Mouse (Mus musculus) ES-Bruce4 (cell line): ENCODE measurements around the gene Mdga1. TPM values are rescaled to one million over a fixed set of nuclear protein-coding genes. Genes with fewer than 3 reads are reported as not detected.

Experiments
- H3K27ac ChIP-seq: 2 replicates; pipeline ENCODE4 v1.5.1; 2012; ENCODE audit warnings: low read length, inconsistent platforms; ENCODE audit not compliant: insufficient read depth
- H3K27me3 ChIP-seq: 2 replicates; pipeline ENCODE4 v1.6.1; 2012; ENCODE audit warnings: mild to moderate bottlenecking, low read length, inconsistent platforms; ENCODE audit not compliant: control insufficient read depth, poor library complexity, insufficient read depth, severe bottlenecking
- H3K36me3 ChIP-seq: 2 replicates; pipeline ENCODE4 v1.6.1; 2012; ENCODE audit warnings: inconsistent platforms, mild to moderate bottlenecking, low read length, moderate library complexity; ENCODE audit not compliant: control insufficient read depth, poor library complexity, insufficient read depth, severe bottlenecking
- H3K4me1 ChIP-seq: one replicate; pipeline ENCODE4 v1.8.1; 2011; ENCODE audit warnings: low read length; ENCODE audit not compliant: control insufficient read depth, insufficient read depth
- H3K4me3 ChIP-seq: 2 replicates; pipeline ENCODE4 v1.5.1; 2011; ENCODE audit warnings: low read depth, mild to moderate bottlenecking, low read length
- H3K9ac ChIP-seq: 2 replicates; pipeline ENCODE4 v1.6.1; 2012; ENCODE audit warnings: low read depth, mild to moderate bottlenecking, inconsistent platforms; ENCODE audit not compliant: poor library complexity, severe bottlenecking
- H3K9me3 ChIP-seq: replicated peaks from 2 replicates; pipeline ENCODE4 v1.6.1; 2012; ENCODE audit warnings: mild to moderate bottlenecking, low read length, inconsistent platforms; ENCODE audit not compliant: control insufficient read depth, poor library complexity, insufficient read depth, severe bottlenecking
- CTCF ChIP-seq: IDR thresholded peaks from one replicate; pipeline ENCODE4 v1.8.1; 2011; ENCODE audit warnings: low read depth, low read length
- EP300 ChIP-seq: IDR thresholded peaks from 2 replicates; pipeline ENCODE4 v1.6.1; 2011; ENCODE audit warnings: low read depth, low read length; ENCODE audit not compliant: insufficient read depth
- POLR2A ChIP-seq: IDR thresholded peaks from one replicate; pipeline ENCODE4 v1.8.1; 2011; ENCODE audit warnings: low read length; ENCODE audit not compliant: insufficient read depth
- polyA plus RNA-seq: library from polyadenylated mRNA; stranded (reverse); fragments of >200 nt; gene quantifications from 2 replicates; pipeline ENCODE4 v1.2.4, GENCODE M21; 2011; ENCODE audit warnings: low read depth; ENCODE audit not compliant: missing spikeins, insufficient read depth, insufficient read length

The Mdga1 gene
- polyA plus RNA-seq, 1 experiment = 2.6 TPM

- Histone ChIP-seq H3K4me3 (no peak overlapping the region), H3K27ac (no peak overlapping the region), H3K9me3 (no peaks in the 10 kb centered on the region), H3K27me3 (no peaks in the 10 kb centered on the region), H3K9ac (no peak overlapping the region), H3K4me1 (peaks cover 3% of the 10 kb centered on the region), H3K36me3 (no peaks in the 10 kb centered on the region)
- no peak for TF ChIP-seq CTCF
- no peak for TF ChIP-seq POLR2A
- TF ChIP-seq EP300 = no peak
Observed at GRCm38 (mm10) chr17:29988141-29988540, 18.3 kb upstream of the Mdga1 start.

GRCm38 (mm10) chr17:29985534-29985933 lies 15.6 kb upstream of the Mdga1 start:
- no peak overlapping the region for H3K9ac ChIP-seq
- H3K27me3 ChIP-seq = no peaks in the 10 kb centered on the region
- no peak for TF ChIP-seq EP300
- TF ChIP-seq POLR2A = no peak
- no peak for TF ChIP-seq CTCF
- no peaks in the 10 kb centered on the region for H3K36me3 ChIP-seq
- no peak overlapping the region for H3K27ac ChIP-seq
- H3K4me1 ChIP-seq = peaks cover 3% of the 10 kb centered on the region
- H3K9me3 ChIP-seq = no peaks in the 10 kb centered on the region
- H3K4me3 ChIP-seq = no peak overlapping the region

- H3K4me1 ChIP-seq = peaks cover 3% of the 10 kb centered on the region
- H3K36me3 ChIP-seq = no peaks in the 10 kb centered on the region
- H3K9me3 ChIP-seq = no peaks in the 10 kb centered on the region
- no peak overlapping the region for H3K27ac ChIP-seq
- no peak overlapping the region for H3K9ac ChIP-seq
- TF ChIP-seq EP300 = no peak
- TF ChIP-seq POLR2A = no peak
- no peak for TF ChIP-seq CTCF
- H3K4me3 ChIP-seq = no peak overlapping the region
- no peaks in the 10 kb centered on the region for H3K27me3 ChIP-seq
Observed at GRCm38 (mm10) chr17:29984931-29985330, 15.0 kb upstream of the Mdga1 start.

- no peak overlapping the region for H3K9ac ChIP-seq
- no peak for TF ChIP-seq POLR2A
- TF ChIP-seq EP300 = no peak
- no peak for TF ChIP-seq CTCF
- peaks cover 5% of the 10 kb centered on the region for H3K4me1 ChIP-seq
- H3K4me3 ChIP-seq = no peak overlapping the region
- H3K9me3 ChIP-seq = no peaks in the 10 kb centered on the region
- no peaks in the 10 kb centered on the region for H3K27me3 ChIP-seq
- H3K27ac ChIP-seq = no peak overlapping the region
- H3K36me3 ChIP-seq = no peaks in the 10 kb centered on the region
Observed at GRCm38 (mm10) chr17:29983190-29983589, 13.3 kb upstream of the Mdga1 start.

DNA sequence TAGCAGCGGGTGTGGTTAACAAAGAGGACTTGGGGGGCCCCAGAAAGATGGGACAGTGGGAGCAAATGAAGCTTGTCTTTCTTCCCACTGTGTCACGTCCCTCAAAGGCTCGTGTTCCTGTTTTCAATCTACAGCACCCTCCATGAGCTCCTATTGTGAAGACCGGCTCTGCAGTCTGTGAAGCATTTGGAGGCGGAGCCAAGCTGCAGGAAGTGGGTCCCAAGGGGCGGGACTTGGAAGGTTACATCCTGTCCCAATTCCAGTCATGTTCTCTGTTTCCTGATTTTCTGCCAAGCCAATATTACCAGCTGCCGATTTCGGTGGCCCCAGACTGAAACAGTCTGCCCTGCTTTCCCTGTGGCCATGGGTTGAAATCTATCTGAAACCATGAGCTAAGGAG lies 11.7 kb upstream of the Mdga1 start:
- Histone ChIP-seq H3K27me3 (no peaks in the 10 kb centered on the region), H3K9ac (peak overlapping the region; percentile 63), H3K4me1 (peaks cover 5% of the 10 kb centered on the region), H3K36me3 (no peaks in the 10 kb centered on the region), H3K27ac (peak overlapping the region; percentile 95), H3K4me3 (peak overlapping the region; percentile 88), H3K9me3 (no peaks in the 10 kb centered on the region)
- TF ChIP-seq POLR2A (peak; percentile 76), EP300 (no peak)

- no peak for TF ChIP-seq POLR2A
- TF ChIP-seq EP300 = peak; percentile 73
- no peak for TF ChIP-seq CTCF
- H3K9me3 ChIP-seq = no peaks in the 10 kb centered on the region
- no peaks in the 10 kb centered on the region for H3K27me3 ChIP-seq
- H3K9ac ChIP-seq = no peak overlapping the region
- H3K36me3 ChIP-seq = no peaks in the 10 kb centered on the region
- peak overlapping the region; percentile 53; the same call in 1 of the 2 replicates for H3K27ac ChIP-seq
- H3K4me1 ChIP-seq = peaks cover 5% of the 10 kb centered on the region
- H3K4me3 ChIP-seq = no peak overlapping the region
Observed at GRCm38 (mm10) chr17:29979841-29980240, 10.0 kb upstream of the Mdga1 start.
